Mouse (Mus musculus) hematopoietic stem cell, adult 5-6 weeks (primary cell): Measurements from ENCODE around the gene Gm14597. TPM values are rescaled to one million over a fixed set of nuclear protein-coding genes. Genes with fewer than 3 reads are reported as not detected.
"Not testable (repeated sequence)": the region's sequence is repeated elsewhere in the genome, so short reads cannot be mapped to it uniquely, and the experiment has no call there.

Source experiments
- ATAC-seq, 2 experiments: fragments of 125-278 bp in 1 of 2; replicated peaks in 1 of 2; 2 replicates each; pipeline ENCODE4 v1.8.0; 2016 to 2017; ENCODE audit warnings: inconsistent platforms in 2 of 2, mild to moderate bottlenecking in 2 of 2, moderate number of reproducible peaks in 2 of 2, low read depth in 1 of 2, moderate TSS enrichment in 1 of 2; ENCODE audit not compliant: low FRiP score in 2 of 2, poor library complexity in 2 of 2, severe bottlenecking in 2 of 2, insufficient read depth in 1 of 2, low TSS enrichment in 1 of 2
- total RNA-seq: library from RNA; stranded (forward); fragments of 172-1452, 232-1000 nt; gene quantifications from 2 replicates; pipeline ENCODE4 v1.2.3, GENCODE M21; 2017

The Gm14597 gene
- not detected in 2 replicates for total RNA-seq

DNA sequence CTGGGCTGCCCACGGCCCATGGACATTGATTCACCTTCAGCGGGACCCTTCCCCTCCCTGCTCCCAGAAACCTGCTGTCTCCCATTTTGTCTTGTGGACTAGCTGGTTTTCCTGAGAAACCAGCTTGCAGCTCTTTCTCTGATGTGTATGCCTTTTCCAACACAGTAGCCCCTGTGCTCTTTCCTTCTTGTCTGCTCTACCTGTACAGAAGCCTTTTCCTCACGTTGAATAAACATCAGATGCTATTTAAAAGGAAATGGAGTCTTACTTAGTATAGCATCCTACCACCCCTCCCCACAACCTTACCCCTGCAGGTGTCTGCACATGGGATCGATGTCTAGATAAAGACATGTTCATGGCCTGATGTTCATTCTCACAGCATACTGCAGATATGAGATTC is at the start of gene Gm14597:
Gm14597 (minus strand) TSS at position 101 of the 400 bp plus-strand sequence.
- ATAC-seq, result not testable (repeated sequence)

DNA sequence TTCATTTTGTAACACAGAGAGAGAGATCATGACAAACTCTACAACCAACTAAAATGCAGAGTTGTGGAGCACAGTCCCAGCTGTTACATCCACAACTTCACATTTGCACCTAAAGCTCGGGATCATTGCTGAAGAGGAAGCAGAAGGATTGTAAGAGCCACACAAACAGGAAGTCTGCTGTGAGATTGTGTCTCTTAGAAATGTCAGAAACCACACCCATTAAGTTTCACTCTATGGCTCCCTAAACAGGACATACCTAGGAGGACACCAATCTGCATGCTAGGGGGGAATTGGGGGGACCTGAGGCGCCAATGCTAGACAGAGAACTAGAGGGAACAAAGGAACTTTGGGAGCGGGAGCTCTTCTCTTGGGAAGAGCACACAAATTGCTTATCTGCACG is 44.1 kb upstream of the Gm14597 start:
- ATAC-seq, result not testable (repeated sequence)

DNA sequence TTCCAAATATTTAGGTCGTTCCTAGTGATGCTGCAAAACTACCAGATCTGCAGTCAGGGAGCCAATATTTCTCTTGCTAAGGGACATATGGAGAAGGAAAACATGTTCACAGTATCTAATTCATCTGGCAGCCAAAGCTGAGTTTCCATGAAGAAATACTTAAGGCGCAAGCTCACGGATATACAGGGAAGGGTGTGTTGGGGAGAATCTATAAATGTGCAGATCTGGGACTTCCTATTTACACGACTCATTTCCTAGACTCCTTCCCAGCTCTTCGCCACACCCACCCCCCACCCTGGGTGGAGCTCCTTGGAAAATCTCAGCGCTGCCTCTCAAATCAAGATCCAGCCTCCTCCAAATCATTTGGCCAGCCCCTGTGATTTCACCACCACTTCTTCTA is 37.1 kb upstream of the Gm14597 start:
- ATAC-seq, result no peak

DNA sequence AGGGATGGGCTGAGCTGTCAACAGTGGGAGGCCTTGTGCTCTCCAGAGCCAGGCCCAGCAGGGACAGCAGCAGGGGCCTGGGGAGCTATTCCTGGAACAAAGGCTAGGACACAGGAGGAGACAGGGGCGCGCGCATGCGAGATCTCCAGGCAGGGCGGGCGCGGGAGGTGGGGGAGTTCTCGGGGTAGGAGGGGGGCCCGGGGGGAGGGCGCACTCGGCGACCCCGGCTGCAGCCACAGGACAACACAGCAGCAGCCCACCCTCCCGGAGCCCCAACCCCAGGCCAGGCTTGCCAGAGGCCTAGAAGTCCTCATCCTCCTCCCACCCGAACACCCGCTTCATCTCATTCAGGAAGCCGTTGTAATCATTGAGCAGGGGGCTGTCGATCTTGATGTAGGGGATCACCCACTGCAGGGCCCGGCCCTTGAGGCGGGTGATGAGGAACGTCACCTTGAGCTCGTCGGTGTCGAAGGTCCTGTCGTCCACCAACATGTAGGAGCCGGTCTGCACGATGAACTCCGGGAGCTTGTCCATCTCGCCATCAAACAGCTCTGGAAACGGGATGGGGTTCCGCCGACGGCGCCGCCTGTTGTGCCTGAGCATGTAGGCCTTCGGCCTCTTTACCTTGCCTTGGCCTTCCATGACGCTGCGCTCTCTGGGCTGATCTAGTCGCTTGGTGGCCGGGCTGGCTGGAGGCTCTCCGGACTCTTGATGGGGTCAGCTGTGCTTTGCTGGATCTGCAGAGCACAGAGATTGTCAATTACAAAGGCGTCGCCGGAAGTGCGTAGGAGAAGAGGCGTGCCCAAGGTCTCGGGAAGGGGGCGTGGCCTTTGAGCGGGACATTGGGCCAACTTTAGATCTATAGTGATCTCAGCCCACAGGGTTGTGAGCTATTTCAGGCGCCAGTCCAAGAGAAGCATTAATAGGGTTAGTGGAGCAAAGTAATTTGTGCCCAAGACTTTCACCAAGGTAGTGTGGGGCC is 34.5 kb upstream of the Gm14597 start, which contains the start of gene Rtl8a:
Rtl8a (minus strand) TSS at position 703 of the 982 bp plus-strand sequence.
- ATAC-seq, result peak; percentile 97 to 99

DNA sequence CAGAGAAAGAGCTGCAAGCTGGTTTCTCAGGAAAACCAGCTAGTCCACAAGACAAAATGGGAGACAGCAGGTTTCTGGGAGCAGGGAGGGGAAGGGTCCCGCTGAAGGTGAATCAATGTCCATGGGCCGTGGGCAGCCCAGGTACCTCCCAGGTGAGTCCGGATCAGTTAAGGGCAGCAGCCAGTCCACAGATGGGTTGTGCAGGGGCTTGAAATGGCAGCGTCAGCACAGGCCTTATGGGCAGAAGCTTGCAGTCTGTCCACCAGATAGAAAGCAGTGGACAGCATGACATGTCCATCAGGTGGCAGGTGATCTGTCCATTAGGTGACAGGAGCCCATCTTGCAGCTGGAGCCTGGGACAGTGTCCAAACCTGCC is 33.8 kb upstream of the Gm14597 start:
- ATAC-seq, result not testable (repeated sequence)

DNA sequence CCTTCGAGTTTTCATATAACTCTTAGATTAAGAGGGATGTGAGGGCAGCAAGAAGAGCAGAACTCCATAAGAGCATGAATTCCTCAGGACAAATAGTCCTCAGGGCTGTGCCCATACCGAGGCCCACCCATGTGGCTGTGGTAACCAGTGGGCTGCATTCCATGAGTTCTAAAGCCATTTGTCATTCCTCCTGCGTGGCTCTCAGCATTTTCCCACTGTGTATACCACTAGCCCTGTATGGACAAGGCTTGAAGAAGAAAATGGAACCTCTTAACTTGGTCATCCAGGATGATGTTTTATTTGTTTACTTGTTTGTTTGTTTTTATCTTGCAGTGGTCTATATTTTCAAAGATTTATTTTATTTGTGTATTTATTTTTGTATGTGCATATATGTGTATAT is 29.3 kb upstream of the Gm14597 start:
- not testable (repeated sequence) for ATAC-seq

DNA sequence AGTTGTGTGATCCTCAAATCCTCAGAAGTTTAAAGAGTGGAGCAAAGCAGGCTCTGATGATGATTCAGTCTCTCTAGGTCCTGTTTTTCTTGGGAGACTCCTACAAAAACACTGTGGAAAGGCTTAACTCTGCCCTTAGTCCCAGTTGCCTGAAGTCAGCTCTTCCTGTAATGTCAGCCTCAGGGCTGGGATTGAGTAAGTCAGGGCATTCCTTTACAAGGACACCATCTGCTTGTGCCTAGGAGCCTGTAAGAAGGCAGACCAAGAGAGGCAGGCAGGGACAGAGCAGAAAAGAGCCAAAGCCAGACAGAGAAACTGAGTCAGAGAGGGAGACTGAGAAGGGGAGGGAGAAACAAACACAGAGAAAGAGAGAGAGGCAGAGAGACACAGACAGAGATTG is 2.6 kb upstream of the Gm14597 start:
- not testable (repeated sequence) for ATAC-seq

DNA sequence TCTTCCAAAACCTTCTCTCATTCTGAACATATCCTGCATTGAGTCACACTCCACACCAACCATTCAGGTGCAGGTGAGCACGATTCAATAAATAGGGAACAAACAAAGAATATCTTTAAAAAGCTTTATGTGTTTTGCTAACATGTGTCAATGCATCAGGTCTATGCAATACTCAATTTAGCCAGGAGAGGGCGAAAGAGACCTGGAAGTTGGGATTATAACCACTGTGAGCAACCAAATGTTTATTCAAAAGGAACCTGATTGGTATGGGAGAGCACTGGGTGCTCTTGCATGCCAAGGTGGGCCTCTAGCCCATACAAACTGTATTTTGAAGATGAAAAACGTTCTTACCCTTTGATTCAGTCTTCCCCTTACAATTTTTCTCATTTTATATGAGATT is 1.8 kb upstream of the Gm14597 start:
- ATAC-seq, result peak; percentile 66 to 69; a peak in 2 of 4 replicates

DNA sequence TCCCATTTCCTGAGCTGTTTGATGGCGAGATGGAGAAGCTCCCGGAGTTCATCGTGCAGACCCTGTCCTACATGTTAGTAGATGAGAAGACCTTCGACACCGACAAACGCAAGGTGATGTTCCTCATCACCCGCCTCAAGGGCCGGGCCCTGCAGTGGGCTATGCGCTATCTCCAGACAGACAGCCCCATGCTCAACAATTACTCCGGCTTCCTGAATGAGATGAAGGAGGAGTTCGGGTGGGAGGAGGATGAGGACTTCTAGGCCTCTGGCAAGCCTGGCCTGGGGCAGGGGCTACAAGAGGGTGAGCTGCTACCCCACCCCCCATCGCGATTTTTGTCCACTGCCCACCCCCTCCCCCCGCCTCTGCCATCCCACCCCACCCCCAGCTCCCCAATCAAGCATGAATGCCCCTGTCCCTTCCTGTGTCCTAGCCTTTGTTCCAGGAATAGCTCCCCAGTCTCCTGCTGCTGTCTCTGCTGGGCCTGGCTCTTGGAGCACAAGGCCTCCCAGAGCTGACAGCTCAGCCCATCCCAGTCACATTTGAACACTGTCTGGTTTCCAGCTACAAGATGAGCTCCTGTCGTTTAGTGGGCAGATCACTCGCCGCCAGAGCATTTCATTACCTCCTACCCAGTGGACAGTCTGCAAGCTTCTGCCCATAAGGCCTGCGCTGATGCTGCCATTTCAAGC is 511 bp downstream of the Gm14597 start:
- 0 out of 4 replicates have a peak, but pooled peaks of 1 of the 2 experiments have one; percentile 8 for ATAC-seq

DNA sequence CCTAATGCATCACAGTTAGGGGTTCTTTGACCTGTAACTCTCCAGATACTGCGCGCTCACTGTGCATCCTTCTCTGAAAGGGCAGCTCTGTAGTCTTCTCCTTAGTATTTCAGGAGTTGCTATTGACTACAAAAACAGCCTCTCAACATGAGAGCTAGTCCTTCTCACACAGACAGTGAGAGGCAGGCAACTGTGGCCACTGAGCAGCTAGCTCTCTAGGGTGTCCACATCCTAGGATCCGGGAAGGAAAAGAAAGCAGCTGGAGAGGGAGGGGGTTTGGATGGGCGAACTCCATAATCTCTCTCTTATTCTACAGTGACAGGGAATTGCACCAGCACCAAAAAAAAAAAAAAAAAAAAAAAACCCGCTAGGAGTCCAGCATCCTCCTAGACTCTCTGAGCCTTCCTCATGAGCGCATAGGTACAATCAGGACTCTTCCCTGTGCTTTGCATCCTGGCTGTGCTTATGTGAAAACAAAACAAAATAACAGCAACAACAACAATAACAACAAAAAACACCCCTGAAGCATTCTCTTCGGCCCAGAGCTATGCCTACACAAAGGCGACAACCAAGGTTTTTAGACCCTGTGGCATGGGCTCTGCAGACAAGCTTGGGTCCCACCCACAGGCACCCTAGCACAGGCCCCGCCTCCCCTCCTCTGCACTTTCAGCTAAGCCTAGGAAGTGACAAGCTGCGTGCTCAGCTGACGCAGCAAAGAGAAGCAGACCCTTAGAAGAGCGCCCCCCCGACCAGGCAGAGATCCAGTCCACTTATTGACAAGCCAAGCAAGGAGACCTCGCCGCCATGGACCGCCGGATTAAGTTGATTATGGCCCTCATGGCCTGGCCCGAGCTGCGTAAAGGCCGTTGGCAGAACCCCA is 1.3 kb downstream of the Gm14597 start, which contains the start of gene Rtl8c:
Rtl8c (plus strand) TSS at position 791 of the 880 bp plus-strand sequence.
- ATAC-seq, result peak; percentile 99

DNA sequence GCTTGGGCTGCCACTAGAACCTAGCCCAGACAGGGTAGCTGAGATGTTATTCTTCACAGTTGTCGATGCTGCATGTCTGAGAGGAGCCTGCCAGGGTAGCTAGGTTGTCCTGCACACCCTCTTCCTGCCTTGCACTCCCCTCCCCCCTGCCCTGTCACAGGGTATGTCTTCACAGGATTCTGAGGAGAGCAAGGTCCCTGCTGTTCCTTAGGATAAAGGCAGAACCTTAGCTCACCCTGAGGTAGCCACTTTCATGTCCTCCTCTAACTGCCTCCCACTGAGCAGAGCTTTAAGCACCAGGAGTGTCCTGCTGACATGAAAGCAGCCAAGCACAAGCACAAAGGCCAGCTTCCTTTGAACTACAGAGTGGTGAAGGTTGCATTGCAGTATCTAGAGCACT is 2.6 kb downstream of the Gm14597 start:
- not testable (repeated sequence) for ATAC-seq

DNA sequence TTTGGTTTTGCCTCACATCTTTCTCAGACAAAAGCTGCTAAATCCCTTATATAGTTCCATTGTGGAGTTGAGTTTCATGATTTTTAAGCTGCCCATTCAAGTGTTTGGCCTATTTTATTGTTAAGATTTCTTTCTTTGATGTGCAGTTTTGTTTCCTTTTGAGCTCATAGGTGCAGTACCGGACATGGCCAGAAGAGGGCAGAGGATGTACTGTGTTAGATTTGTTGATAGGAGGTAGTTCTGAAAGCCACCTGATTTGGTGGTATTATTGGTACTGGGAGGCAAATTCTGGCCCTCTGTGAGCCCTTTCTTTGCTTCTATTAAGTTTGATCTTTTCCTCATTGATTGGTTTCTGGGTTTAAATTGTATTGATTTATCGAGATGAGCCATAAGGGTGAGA is 8.8 kb downstream of the Gm14597 start:
- ATAC-seq, result not testable (repeated sequence)

DNA sequence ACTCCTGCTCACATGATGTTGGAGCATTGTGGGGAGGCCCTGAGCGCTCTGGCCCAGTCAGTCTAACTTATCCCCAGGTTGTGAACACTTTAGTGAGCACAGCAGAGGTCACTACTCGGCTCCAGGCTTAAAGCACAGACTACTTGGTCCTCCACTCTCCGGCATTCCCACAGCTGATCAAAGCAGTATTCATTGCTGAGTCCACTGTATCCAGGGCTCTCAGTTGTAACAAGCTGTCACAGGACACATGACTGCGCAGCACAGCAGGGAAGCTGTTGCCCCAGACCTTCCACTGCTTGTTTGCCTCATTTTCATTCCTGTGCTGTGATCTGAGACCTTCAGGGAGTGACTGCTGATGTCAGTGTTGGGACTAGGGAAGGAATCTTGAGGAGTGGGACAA is 25.4 kb downstream of the Gm14597 start:
- not testable (repeated sequence) for ATAC-seq

DNA sequence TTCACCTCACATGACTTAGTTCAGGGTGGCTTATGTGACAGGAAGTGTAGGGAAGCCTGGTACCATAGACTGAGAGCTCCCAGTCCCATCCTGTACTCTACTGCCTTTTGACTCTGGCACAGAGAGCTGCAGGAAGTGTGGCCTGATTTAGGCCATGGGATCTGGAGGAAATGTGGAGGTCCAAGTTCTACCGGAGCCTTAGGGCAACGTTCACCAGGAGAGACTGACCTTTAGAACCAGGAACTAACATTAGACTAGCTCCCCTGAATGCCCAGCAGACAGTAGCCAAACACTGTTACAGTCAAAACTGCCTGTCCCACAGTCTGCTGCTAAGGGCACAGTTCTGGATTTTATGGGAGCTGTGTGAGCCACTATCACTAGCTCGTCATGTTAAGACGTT is 27.4 kb downstream of the Gm14597 start:
- not testable (repeated sequence) for ATAC-seq

DNA sequence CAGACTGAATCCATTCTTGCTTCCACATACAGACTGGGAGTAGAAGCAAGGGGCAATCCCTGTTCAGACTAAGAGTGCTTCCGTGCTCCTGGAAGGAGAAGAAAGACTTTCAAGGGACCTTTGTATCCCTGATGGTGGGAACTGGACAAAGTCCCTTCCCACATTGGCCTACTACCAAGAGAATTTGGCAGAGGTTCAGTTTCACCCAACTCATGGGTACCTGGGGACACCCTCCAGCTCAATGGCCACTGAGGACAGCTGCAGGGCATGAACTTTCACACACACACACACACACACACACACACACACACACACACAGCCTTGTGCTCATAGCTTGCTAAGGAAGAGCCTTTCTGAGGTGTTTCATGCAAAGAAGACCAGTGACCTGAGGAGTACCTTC is 29.5 kb downstream of the Gm14597 start:
- no peak for ATAC-seq
